13 mouse cellular contexts compared by ENCODE assay signal in genomic region chr11:60321438-60321837, GRCm38 (mm10). TPM values are rescaled to one million over a fixed set of nuclear protein-coding genes. Genes with fewer than 3 reads are reported as not detected.
DNase-seq lines count a peak whose midpoint lies in the region; ATAC-seq and TF ChIP-seq lines count a peak whose summit lies in the region.
"Had no signal": no experiment of that assay in that cellular context is flagged by ENCODE, and none has a peak within 500 bp of the region (broad histone marks: within the 10 kb centered on the region; RNA-seq: fewer than 3 reads in every experiment).

No protein-coding gene starts in this region.

- no peak overlapping the region for H3K4me2 ChIP-seq in heart, embryonic 15.5 days
- no peak overlapping the region for H3K4me2 ChIP-seq in heart, embryonic 11.5 days
- no peak overlapping the region for H3K4me2 ChIP-seq in lung, embryonic 14.5 days
- peak overlapping the region; percentile 24; the same call in 1 of the 2 replicates for H3K4me2 ChIP-seq in intestine, embryonic 16.5 days (ENCODE audit: low read depth, low read length)
- H3K4me2 ChIP-seq in limb, embryonic 13.5 days (replicated peaks) = no peak overlapping the region
- no peak overlapping the region for H3K4me2 ChIP-seq in forebrain, embryonic 15.5 days (replicated peaks)

- peak; percentile 34 for DNase-seq in lung, embryonic 14.5 days
- DNase-seq in lung, postnatal 10 days = no peak
- DNase-seq in forebrain, embryonic 10.5 days (ENCODE audit: extremely low spot score, low spot score) = no peak
- DNase-seq: cerebellum, adult 8-10 months; left cerebral cortex, postnatal 4 days; thymus, postnatal 14 days had no signal

- no peaks in the 10 kb centered on the region for H3K9me3 ChIP-seq in heart, embryonic 15.5 days (replicated peaks)
- H3K9me3 ChIP-seq in heart, embryonic 11.5 days (replicated peaks; ENCODE audit: control insufficient read depth, low read length) = no peaks in the 10 kb centered on the region
- no peaks in the 10 kb centered on the region for H3K9me3 ChIP-seq in lung, embryonic 14.5 days (ENCODE audit: low read depth, low read length)
- no peaks in the 10 kb centered on the region for H3K9me3 ChIP-seq in intestine, embryonic 16.5 days (ENCODE audit: control insufficient read depth, low read length)
- no peaks in the 10 kb centered on the region for H3K9me3 ChIP-seq in limb, embryonic 13.5 days
- H3K9me3 ChIP-seq in forebrain, embryonic 10.5 days = no peaks in the 10 kb centered on the region
- H3K9me3 ChIP-seq in forebrain, embryonic 15.5 days = no peaks in the 10 kb centered on the region

- no peak for TF ChIP-seq CTCF in lung, embryonic 14.5 days (IDR thresholded peaks at IDR 0.05; ENCODE audit: low read depth)

- H3K9ac ChIP-seq in heart, embryonic 15.5 days = no peak overlapping the region
- H3K9ac ChIP-seq in heart, embryonic 11.5 days (ENCODE audit: low read depth, low read length) = no peak overlapping the region
- no peak overlapping the region for H3K9ac ChIP-seq in lung, embryonic 14.5 days
- H3K9ac ChIP-seq in intestine, embryonic 16.5 days (ENCODE audit: low read depth, low read length) = no peak overlapping the region
- H3K9ac ChIP-seq in limb, embryonic 13.5 days = no peak overlapping the region
- no peak overlapping the region for H3K9ac ChIP-seq in forebrain, embryonic 15.5 days (replicated peaks)

- H3K27ac ChIP-seq in heart, embryonic 15.5 days = peak overlapping the region; percentile 48
- no peak overlapping the region for H3K27ac ChIP-seq in heart, embryonic 11.5 days (ENCODE audit: low read depth, low read length)
- peak overlapping the region; percentile 25; the same call in 1 of the 2 replicates for H3K27ac ChIP-seq in lung, embryonic 14.5 days (ENCODE audit: low read depth)
- H3K27ac ChIP-seq in intestine, embryonic 16.5 days (ENCODE audit: low read length) = peak overlapping the region; percentile 79
- H3K27ac ChIP-seq in limb, embryonic 13.5 days = peak overlapping the region; percentile 7; the same call in 1 of the 2 replicates
- no peak overlapping the region for H3K27ac ChIP-seq in forebrain, embryonic 10.5 days
- H3K27ac ChIP-seq in forebrain, embryonic 15.5 days (replicated peaks) = no peak overlapping the region

- WGBS in heart, embryonic 15.5 days = 43% methylated on average over 2 of the region's 2 CpGs
- WGBS in heart, embryonic 11.5 days (ENCODE audit: insufficient replicate concordance) = 69% methylated on average over 2 of the region's 2 CpGs
- 55% methylated on average over 2 of the region's 2 CpGs for WGBS in lung, embryonic 14.5 days
- 48% methylated on average over 2 of the region's 2 CpGs for WGBS in intestine, embryonic 16.5 days
- WGBS in limb, embryonic 13.5 days = 42% methylated on average over 2 of the region's 2 CpGs
- 93% methylated on average over 2 of the region's 2 CpGs for WGBS in forebrain, embryonic 10.5 days
- WGBS in forebrain, embryonic 15.5 days = 84% methylated on average over 2 of the region's 2 CpGs

- H3K36me3 ChIP-seq in heart, embryonic 15.5 days = no peaks in the 10 kb centered on the region
- H3K36me3 ChIP-seq in heart, embryonic 11.5 days (ENCODE audit: control insufficient read depth, insufficient read depth, low read length) = no peaks in the 10 kb centered on the region
- no peaks in the 10 kb centered on the region for H3K36me3 ChIP-seq in lung, embryonic 14.5 days (ENCODE audit: insufficient read depth)
- H3K36me3 ChIP-seq in intestine, embryonic 16.5 days (ENCODE audit: control insufficient read depth, insufficient read depth, low read length) = no peaks in the 10 kb centered on the region
- no peaks in the 10 kb centered on the region for H3K36me3 ChIP-seq in limb, embryonic 13.5 days
- H3K36me3 ChIP-seq in forebrain, embryonic 10.5 days (replicated peaks) = no peaks in the 10 kb centered on the region
- H3K36me3 ChIP-seq in forebrain, embryonic 15.5 days = no peaks in the 10 kb centered on the region

- no peaks in the 10 kb centered on the region for H3K27me3 ChIP-seq in heart, embryonic 15.5 days
- H3K27me3 ChIP-seq in heart, embryonic 11.5 days (ENCODE audit: control insufficient read depth, insufficient read depth, low read length) = no peaks in the 10 kb centered on the region
- no peaks in the 10 kb centered on the region for H3K27me3 ChIP-seq in lung, embryonic 14.5 days (ENCODE audit: insufficient read depth, low read length)
- H3K27me3 ChIP-seq in intestine, embryonic 16.5 days (replicated peaks; ENCODE audit: control insufficient read depth, insufficient read depth, low read length) = no peaks in the 10 kb centered on the region
- no peaks in the 10 kb centered on the region for H3K27me3 ChIP-seq in limb, embryonic 13.5 days
- H3K27me3 ChIP-seq in forebrain, embryonic 10.5 days (ENCODE audit: poor library complexity, severe bottlenecking) = no peaks in the 10 kb centered on the region
- H3K27me3 ChIP-seq in forebrain, embryonic 15.5 days = no peaks in the 10 kb centered on the region

- no peak for ATAC-seq in heart, embryonic 15.5 days (replicated peaks; ENCODE audit: insufficient number of reproducible peaks, insufficient read depth, low FRiP score, low read depth)
- no peak for ATAC-seq in heart, embryonic 11.5 days (replicated peaks; ENCODE audit: insufficient number of reproducible peaks, low FRiP score, low TSS enrichment)
- ATAC-seq in lung, embryonic 14.5 days (ENCODE audit: insufficient read depth) = no peak
- ATAC-seq in intestine, embryonic 16.5 days = peak; percentile 36; the same call in 1 of the 2 replicates
- no peak for ATAC-seq in limb, embryonic 13.5 days (ENCODE audit: low FRiP score, low read depth)
- no peak for ATAC-seq in forebrain, embryonic 15.5 days (replicated peaks)
- ATAC-seq: activated CD4-positive, CD25-positive, alpha-beta regulatory T cell, adult 4 months had no signal

- H3K4me3 ChIP-seq in heart, embryonic 15.5 days = no peak overlapping the region
- no peak overlapping the region for H3K4me3 ChIP-seq in heart, embryonic 11.5 days (ENCODE audit: low read depth, low read length)
- H3K4me3 ChIP-seq in lung, embryonic 14.5 days (ENCODE audit: low read depth, low read length) = no peak overlapping the region
- H3K4me3 ChIP-seq in intestine, embryonic 16.5 days (ENCODE audit: low read length) = no peak overlapping the region
- H3K4me3 ChIP-seq in limb, embryonic 13.5 days = no peak overlapping the region
- H3K4me3 ChIP-seq in forebrain, embryonic 10.5 days = no peak overlapping the region
- no peak overlapping the region for H3K4me3 ChIP-seq in forebrain, embryonic 15.5 days

- H3K4me1 ChIP-seq in heart, embryonic 15.5 days (replicated peaks) = peaks cover 41% of the 10 kb centered on the region
- peaks cover 9% of the 10 kb centered on the region for H3K4me1 ChIP-seq in heart, embryonic 11.5 days (ENCODE audit: control insufficient read depth, insufficient read depth, low read length)
- peaks cover 20% of the 10 kb centered on the region for H3K4me1 ChIP-seq in lung, embryonic 14.5 days (ENCODE audit: insufficient read depth)
- H3K4me1 ChIP-seq in intestine, embryonic 16.5 days (ENCODE audit: control insufficient read depth, insufficient read depth, low read length) = peaks cover 34% of the 10 kb centered on the region
- peaks cover 53% of the 10 kb centered on the region for H3K4me1 ChIP-seq in limb, embryonic 13.5 days
- peaks cover 16% of the 10 kb centered on the region for H3K4me1 ChIP-seq in forebrain, embryonic 10.5 days
- peaks cover 41% of the 10 kb centered on the region for H3K4me1 ChIP-seq in forebrain, embryonic 15.5 days

RNA-seq across cellular contexts. Expression of gene Tom1l2, which starts 31.3 kb away (rescaled TPM):
- 30.0 and 37.8 TPM in 2 replicates for polyA plus RNA-seq in heart, embryonic 15.5 days (2015; fragmentation: Nextera tagmentation; extraction: Ambion mirVana)
- polyA plus RNA-seq in heart, embryonic 11.5 days (2014; fragmentation: Nextera tagmentation; extraction: Ambion mirVana) = 14.7 and 16.0 TPM in 2 replicates
- 19.8 and 20.6 TPM in 2 replicates for polyA plus RNA-seq in lung, embryonic 14.5 days (2014; fragmentation: Nextera tagmentation; extraction: Ambion mirVana)
- polyA plus RNA-seq in intestine, embryonic 16.5 days (2015; fragmentation: Nextera tagmentation; extraction: Ambion mirVana) = 29.6 and 33.8 TPM in 2 replicates
- polyA plus RNA-seq in limb, embryonic 13.5 days (2015; fragmentation: Nextera tagmentation; extraction: Ambion mirVana) = 26.4 and 27.9 TPM in 2 replicates
- 18.0 TPM in 2 replicates for polyA plus RNA-seq in forebrain, embryonic 10.5 days (2016; fragmentation: Nextera tagmentation; extraction: Ambion mirVana)
- 47.9 and 48.7 TPM in 2 replicates for polyA plus RNA-seq in forebrain, embryonic 15.5 days (2015; fragmentation: Nextera tagmentation; extraction: Ambion mirVana)

RNA-seq across cellular contexts. Expression of gene Drc3, which starts 31.7 kb away (rescaled TPM):
- 2.9 and 3.1 TPM in 2 replicates for polyA plus RNA-seq in heart, embryonic 15.5 days (2015; fragmentation: Nextera tagmentation; extraction: Ambion mirVana)
- 1.9 TPM in 2 replicates for polyA plus RNA-seq in heart, embryonic 11.5 days (2014; fragmentation: Nextera tagmentation; extraction: Ambion mirVana)
- 2.8 and 3.4 TPM in 2 replicates for polyA plus RNA-seq in lung, embryonic 14.5 days (2014; fragmentation: Nextera tagmentation; extraction: Ambion mirVana)
- polyA plus RNA-seq in intestine, embryonic 16.5 days (2015; fragmentation: Nextera tagmentation; extraction: Ambion mirVana) = 1.9 and 2.2 TPM in 2 replicates
- 1.0 and 1.5 TPM in 2 replicates for polyA plus RNA-seq in limb, embryonic 13.5 days (2015; fragmentation: Nextera tagmentation; extraction: Ambion mirVana)
- polyA plus RNA-seq in forebrain, embryonic 10.5 days (2016; fragmentation: Nextera tagmentation; extraction: Ambion mirVana) = 1.5 and 1.6 TPM in 2 replicates
- 5.7 and 7.3 TPM in 2 replicates for polyA plus RNA-seq in forebrain, embryonic 15.5 days (2015; fragmentation: Nextera tagmentation; extraction: Ambion mirVana)
- polyA plus RNA-seq: C2C12 had no signal

Comparison
In these comparisons a context has a peak if more than half of its experiments do, and no peak if none do; other contexts are left out.
1. H3K27ac ChIP-seq: peak in heart, embryonic 15.5 days (single experiment), lung, embryonic 14.5 days (single experiment), intestine, embryonic 16.5 days (single experiment) and limb, embryonic 13.5 days (single experiment); none in heart, embryonic 11.5 days (single experiment), forebrain, embryonic 10.5 days (single experiment) and forebrain, embryonic 15.5 days (single experiment).